Mouse (Mus musculus) ovary, postnatal 10 days (tissue): ENCODE measurements around the gene Skida1.

Source experiments
- DNase-seq: peaks from one replicate; pipeline ENCODE4 v3.0.0; 2022; ENCODE audit warnings: low spot score

Gene Skida1

DNA sequence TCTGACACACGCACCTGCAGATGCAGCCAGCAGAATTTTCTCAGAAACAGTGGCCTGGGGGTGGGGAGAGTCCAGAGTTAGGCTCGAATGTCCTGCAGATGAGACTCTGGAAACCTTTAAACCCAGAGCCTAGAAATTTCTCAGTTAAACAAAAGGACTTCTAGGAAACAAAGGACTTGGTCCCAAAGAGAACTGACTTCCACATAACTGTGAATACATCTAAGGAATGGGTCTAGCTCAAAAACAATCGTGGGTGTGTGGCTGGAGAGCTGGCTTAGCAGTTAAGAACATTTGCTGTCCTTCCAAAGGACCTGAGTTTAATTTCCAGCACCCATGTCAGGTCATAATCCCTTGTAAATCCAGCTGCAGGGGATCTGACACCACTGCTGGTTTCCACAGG lies 33.3 kb downstream of the Skida1 start:
- DNase-seq, result no peak

DNA sequence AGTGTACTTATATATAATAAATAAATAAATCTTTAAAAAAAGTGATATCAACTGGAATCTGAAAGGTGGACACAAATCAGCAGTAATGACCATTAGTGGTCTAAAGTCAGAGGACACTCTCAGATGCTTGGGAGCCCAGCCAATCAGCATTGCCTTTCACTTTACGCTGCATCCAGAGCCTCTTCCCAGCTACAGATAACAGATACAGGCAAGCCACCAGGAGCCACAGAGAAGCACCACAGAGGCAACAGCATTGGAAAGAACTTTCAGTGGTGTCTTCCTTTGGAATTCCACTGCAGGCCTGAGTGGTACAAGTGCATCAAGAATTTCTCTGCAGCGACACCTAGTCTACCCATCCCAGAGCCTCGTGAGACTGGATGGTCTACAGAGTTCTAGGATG lies 36.0 kb downstream of the Skida1 start:
- no peak for DNase-seq

DNA sequence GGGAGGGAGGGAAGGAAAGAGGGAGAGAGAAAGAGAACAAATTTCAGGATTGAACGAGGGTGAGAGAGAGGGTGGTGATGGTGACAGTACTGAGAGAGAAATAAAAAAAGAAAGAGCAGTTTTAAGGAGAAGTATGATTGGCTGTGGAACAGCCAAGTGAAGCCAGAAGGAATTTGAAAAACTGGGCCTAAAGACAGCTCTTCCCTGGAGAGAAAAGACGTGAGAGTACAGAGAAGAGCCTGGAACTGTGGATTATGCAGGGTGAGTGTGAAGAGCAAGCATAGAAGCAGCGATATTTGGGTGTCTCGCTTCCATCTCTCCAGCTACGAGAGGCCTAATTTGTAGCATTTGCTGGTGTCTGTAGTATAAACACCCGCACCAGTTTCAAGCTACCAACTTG lies 37.6 kb downstream of the Skida1 start:
- DNase-seq, result no peak

DNA sequence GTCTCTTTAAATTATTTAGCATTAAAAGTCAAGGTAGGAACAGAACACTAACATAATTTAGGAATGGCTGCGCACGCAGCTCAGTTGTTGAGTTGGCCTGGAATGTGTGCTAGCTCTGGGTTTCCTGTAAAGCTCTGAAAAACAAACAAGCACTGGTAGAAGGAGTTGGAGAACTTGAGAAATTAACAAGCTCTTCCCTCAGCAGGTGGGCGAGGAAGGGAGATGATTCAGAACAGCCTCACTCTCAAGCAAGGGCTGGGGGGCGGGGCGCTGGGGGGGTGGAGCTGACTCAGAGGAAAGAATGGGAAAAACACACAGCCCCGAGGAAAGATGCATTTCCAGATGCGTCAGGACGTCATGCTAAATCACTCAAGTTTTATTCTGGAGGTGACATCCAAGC lies 43.7 kb downstream of the Skida1 start:
- no peak for DNase-seq

DNA sequence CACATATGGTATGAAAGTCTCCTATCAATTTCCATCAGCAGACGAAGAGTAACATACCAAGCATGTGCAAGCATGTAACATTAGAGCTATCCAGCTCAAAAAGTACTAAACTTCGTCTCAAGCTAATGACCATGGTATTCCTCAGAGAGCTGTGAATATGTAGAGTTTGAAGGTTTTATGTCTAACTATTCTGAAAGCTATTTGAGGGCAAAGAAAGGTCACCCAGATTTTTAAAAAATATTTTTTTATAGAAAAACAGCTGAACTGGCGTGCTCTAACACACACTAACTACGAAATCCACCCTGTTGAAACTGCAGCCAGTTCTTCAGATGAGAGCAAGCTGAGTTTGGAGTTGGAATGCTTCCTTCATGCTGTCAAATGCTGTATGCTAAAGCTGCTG lies 44.6 kb downstream of the Skida1 start:
- DNase-seq, result no peak

DNA sequence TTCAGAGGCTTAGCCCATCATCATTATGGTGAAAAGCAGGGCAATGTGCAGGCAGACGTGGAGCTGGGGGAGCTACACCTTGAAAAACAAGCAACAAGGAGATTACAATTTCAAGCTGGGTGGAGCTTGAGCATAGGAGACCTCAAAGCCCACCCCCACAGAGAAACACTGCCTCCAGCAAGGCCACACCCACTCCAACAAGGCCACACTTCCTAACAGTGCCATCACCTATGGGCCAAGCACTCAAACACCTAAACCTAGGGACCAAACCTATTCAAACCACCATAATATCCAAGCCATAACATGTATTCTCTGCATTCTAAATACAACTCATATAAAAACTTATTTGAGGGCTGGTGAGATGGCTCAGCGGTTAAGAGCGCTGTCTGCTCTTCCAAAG lies 46.5 kb downstream of the Skida1 start:
- no peak for DNase-seq

DNA sequence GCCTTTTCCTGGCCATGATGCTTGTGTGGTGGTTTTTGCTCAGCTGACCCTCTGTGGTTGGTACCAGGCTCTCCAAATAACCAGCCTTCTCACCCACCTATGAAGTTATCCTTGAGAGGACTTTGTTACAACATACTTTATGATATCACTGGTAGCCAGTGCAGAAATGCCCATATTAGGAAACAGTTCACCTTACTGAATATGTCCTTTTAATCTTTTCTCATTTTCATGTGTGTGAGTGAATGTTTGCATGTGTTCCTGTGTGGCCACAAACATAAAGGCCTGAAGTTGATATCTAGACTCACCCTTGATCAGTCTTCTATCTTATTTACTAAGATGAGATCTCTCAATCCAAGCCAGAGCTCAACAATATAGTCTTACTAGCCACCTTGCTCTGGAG lies 52.0 kb downstream of the Skida1 start, which contains the start of gene H2al2a:
H2al2a (minus strand) TSS at position 101 of the 400 bp plus-strand sequence.
- no peak for DNase-seq
